Mouse (Mus musculus): ENCODE results near the gene Elk4.
A peak's percentile ranks its signal among the peaks of the same experiment; 100 is the strongest.

Elk4 gene

GRCm38 (mm10) chr1:132065475-132066172 lies 58.2 kb downstream of the Elk4 start:
- DNase-seq (ENCODE audit: low spot score) = no peak

GRCm38 (mm10) chr1:132067261-132068255 lies 60.2 kb downstream of the Elk4 start, which contains the start of gene Mfsd4a:
Gene Mfsd4a (minus strand): TSS chr1:132068062.
- DNase-seq (ENCODE audit: low spot score) = peak; percentile 42

DNA sequence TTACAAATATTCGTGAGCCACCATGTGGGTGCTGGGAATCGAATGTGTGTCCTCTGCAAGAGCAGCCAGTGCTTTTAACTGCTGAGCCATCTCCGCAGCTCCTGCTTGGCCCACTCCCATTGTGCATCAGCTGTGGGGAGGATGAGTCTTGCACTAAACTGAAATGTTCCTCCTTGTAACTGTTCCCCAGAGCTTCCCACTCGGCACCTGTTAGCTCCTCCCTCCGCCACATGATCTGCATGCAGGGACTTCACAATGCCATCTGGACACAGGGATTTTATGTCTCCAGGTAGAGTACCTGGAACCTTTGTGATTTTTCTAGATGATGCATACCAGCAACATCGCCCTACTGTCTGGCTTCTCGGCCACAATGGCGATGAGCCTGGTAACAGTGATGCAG lies 62.0 kb downstream of the Elk4 start:
- no peak for DNase-seq (ENCODE audit: low spot score)

DNA sequence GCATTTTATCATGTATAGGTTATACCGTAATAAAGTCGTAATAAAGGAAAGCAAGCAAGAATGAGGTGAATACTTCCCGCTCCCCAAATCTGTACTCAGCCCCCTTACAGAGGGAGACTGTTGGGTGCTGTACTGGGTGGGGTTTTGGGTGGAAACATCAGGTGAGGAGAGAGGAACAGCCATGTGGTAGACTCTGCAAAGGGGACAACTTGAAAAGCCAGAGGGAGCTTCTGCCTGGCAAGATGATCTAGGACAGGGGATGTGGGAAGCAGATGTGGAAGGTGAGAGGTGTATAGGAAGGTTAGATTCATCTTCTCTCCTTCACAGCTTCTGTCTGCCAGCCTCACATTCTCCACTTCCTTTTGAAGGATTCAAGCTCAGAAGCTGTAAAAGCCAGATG lies 63.3 kb downstream of the Elk4 start:
- DNase-seq (ENCODE audit: low spot score) = no peak

DNA sequence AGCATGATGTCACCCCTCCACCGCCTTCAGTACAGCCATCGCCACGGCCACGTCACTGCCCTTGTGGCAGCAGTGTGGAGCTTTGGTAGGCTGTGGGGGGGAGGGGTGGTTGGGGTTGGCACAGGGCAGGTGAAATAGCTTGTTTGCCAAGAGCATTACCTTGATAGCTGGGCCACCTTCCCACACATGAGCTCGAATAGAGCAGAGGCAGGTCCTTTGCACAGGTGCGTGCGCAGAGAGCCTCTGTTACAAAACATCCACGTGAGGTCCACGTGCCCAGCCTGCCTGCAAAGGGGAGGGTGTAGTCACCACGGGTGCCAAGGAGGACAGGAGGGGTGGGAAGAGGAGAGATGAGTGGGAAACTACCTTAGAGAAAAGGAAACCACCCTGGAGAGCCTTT lies 68.2 kb downstream of the Elk4 start:
- no peak for DNase-seq (ENCODE audit: low spot score)

DNA sequence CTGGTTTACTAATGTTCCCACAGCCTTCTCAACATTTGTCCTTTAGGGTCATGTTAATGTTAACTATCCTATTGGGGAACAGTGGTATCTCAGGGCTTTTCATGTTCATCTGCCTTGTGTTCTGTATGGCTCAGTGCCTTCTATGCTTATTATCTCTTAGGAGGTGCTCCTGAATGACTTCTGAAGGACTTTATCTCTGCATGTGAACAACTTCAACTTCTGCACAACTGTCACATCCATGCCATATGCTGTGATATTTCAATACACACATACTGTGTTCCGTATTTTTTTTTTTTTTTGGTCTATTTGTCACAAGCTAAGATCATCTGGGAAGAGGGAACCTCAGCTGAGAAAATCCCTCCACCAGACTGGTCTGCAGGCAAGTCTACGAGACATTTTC lies 71.0 kb downstream of the Elk4 start:
- DNase-seq (ENCODE audit: low spot score) = no peak

Data from MN1 (cell line).